Mouse (Mus musculus) hematopoietic stem cell, adult 5-6 weeks (primary cell): ENCODE measurements around the gene Uchl3. TPM values are rescaled to one million over a fixed set of nuclear protein-coding genes. Genes with fewer than 3 reads are reported as not detected.

Experiments used
- ATAC-seq, 2 experiments: fragments of 125-278 bp in 1 of 2; replicated peaks in 1 of 2; 2 replicates each; pipeline ENCODE4 v1.8.0; 2016 to 2017; ENCODE audit warnings: inconsistent platforms in 2 of 2, mild to moderate bottlenecking in 2 of 2, moderate number of reproducible peaks in 2 of 2, low read depth in 1 of 2, moderate TSS enrichment in 1 of 2; ENCODE audit not compliant: low FRiP score in 2 of 2, poor library complexity in 2 of 2, severe bottlenecking in 2 of 2, insufficient read depth in 1 of 2, low TSS enrichment in 1 of 2
- total RNA-seq: library from RNA; stranded (forward); fragments of 172-1452, 232-1000 nt; gene quantifications from 2 replicates; pipeline ENCODE4 v1.2.3, GENCODE M21; 2017

Gene Uchl3
- total RNA-seq: 57.5 and 59.2 TPM in 2 replicates

DNA sequence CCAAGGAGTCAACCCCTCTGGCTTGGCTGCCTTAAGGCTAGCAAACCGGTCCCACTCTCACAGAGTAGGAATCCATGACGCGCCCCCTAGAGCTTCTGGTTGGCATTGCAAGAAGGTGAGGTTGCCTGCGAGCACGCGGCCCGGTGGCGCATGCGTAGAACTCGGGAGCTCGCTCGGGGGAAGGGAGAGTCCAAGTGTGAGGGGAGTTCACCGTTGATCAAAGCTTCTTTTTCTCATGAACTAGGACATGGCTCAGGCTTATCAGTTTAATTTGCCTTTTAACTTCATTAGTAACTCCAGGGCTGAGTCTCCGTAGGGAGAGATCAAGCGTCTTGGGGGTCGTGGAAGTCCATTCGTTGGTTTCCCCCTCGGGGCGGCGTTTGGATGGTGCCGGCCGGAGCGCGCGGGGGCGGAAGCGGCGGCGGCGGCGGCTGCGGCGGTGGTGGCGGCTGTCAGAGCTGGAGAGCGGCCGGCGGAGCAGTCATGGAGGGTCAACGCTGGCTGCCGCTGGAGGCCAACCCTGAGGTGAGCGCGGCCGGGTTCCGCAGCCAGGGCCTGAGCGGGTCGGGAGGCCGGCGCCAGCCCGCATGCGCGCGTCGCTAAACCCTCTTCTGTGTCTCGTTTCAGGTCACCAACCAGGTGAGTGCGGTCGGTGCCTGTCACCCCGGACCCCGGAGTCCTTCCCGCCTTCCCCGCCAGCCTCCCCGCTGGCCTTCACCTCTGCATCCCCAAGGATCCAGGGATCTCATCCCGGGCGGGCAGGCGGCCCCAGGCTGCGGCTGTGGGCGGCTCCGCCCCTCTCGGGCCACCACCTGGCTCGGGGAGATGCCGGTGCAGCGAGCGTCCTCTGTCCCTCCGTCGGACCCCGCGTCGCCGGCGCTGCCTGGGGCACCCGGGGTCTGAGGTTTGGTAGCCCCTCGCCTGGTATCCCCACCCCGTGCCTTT, at the start of gene Uchl3:
Uchl3 (plus strand) TSS at position 387 of the 945 bp plus-strand sequence.
- peak; percentile 94 to 95 for ATAC-seq

DNA sequence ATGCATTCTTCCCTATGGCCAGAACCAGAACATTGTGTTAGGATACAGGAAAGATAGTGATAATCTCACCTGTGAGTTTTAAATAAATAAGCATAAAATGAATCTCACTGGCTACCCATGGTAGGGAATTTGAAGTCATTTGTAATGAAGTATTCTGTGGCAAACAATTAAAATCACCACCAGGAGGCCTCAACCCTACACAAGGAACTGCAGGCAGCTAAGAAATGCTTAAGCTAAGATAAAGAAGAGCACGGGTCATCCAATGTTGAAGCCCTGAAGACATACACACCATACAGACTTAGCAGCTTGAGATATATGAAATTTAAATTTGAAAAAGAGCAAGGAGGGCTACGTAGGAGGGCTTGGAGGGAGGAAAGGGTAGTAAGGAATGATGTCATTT, 47.9 kb upstream of the Uchl3 start:
- ATAC-seq: no peak

DNA sequence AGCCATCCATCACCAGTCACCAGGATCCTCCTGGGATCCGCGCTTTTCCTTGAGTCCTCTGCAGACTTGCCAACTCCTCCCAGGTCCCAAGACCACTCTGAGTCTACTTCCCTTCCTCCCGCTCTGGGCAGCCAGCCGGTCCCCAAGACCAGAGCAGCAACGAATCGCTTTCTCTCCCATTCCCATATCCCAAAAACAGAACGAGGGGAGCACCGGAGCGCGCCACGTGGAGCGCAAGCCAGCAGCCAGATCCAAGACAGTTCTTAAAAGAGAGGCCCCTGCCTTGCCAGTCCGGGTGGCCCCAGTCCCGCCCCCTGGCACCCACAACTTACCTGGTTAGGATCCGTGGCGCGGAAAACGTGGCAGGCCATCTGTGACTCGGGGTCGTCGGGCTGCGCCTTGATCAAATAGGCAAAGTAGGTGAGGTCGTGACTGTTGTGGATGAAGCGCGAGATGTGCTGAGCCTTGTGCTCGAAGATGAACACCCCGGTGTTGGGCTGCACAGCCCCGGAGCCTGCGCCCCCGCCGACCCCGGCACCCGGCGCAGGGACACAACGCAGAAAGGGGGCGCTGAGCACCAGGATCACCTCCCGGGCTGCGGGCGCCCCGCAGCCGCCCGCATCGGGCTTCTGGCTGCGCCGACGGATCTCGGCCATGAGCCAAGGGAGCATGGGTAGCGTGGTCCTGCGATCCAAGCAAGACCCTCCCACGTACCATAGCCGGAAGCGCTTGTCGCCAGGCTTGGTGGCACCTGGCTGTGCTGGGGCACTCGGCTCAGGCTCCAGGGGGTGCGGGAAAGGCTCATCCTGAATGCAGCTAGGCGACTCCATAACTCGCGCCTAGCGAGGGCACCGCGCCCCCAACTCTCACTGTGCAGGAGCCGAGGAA, 45.9 kb upstream of the Uchl3 start:
- peak in 1 of 2 experiments; percentile 12; a peak in 2 of 4 replicates for ATAC-seq

DNA sequence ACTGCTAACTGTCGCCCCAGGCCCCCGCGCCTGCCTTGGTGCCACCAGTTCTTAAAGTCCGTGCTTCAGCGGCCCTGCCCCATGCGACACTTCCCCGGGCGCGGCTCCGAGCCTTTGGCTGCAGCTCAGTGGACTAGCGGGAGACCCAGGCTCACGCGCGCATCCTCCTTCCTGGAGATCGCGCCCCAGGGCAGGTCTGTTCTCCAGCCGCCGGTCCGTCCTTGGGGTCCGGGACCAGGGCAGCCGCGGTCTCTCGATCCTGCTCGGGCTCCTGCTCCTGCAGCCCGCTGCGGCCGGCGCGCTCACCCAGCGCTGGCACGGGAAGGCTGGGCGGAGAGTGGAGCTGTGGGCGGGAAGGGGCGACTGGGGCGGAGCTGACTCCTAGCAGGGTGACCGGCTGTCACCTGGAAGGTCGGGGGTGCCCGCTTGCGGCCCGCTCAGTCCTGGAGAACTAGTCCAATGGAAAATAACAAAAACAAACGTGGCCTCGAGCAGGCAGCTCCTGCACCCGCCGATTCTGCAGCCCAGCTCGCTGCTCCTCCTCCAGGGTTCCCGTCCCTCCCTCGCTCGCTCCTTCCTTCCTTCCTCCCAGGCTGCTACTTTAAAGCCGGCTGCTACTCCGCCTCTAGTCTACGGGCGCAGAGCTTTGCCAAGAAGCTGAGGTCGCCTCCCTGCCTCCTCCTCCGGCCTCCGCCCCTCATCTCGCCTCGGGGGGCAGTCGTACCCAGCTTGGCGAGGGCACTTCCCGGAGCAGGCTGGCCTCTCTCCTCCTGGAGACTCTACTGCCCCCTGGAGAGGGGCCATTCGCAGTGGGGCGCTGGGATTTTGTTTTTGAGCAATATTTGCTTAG, 45.0 kb upstream of the Uchl3 start, which contains the start of gene Tbc1d4:
Tbc1d4 (minus strand) TSS at position 673 of the 850 bp plus-strand sequence.
- peak; percentile 95 to 97 for ATAC-seq

DNA sequence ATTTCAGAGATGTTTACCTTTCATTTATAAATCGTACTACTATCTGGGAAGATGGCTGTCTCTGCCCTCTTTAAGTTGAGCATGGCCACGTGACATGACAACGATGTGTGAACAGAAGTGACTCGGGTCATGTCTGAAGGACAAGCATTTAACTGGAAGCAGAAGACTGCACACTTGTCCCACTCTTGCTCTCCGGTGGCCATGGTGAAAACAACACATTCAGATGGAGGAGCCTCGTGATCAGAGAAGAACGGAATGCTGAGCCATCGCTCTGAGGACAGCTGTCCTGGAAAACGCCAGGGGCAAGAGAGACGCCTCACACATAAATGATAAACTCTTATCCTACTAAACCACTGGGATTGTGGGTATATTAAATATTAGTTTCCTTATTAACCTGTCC, 43.1 kb upstream of the Uchl3 start:
- no peak for ATAC-seq

DNA sequence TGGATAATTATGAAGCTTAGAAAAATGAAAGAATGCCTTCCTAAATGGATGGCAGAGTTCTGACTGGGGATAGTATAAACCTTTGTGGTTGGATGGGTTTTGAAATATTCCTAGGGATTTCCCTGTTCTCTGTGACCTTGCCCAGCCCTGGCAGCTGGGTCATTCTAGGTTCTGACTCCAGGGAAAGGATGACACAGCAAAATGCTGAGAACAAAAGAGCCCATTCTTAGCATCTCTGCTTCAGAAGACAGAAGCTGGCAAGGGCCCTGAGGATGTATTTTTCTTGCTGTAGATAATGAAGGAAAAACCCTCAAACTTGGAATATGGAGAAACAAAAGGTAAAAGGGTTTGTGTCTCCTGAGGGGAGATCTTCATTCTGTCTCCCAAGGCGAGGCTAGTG, 40.6 kb upstream of the Uchl3 start:
- ATAC-seq: no peak

DNA sequence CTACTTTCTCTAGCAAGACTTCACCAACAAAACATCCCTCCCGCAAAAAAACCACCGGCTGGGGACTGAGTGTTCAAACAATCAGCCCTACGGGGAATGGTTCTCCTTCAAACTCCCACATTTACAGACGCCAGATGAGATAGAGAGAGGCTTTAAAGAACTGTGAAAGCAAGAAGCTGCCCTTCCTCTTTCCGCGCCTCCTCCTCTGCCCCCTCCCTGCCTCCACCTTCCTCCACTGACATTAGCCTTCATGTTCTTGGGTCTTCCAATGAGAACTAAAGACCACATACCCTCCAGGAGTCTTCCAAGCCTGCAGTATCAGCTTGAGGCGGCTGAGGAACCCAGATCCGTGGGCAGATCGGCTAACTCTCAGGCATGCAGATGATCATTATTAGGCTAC, 37.6 kb upstream of the Uchl3 start:
- peak; percentile 62 to 72; a peak in 2 of 4 replicates for ATAC-seq

DNA sequence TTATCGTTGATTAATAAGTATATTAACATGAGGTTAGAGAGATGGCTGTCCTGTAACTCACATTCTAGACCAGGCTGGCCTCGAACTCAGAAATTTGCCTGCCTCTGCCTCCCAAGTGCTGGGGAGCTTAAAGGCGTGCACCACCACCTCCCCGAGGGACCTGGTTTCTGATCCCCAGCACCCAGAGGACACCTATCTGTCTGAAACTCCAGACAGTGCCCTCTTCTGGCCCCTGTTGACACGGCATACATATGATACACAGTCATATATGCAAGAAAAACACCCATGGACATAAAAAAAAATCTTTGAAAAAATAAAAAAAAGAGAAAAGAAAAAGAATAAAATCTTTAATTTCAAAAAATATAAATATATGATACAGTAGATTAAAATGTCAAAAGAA, 36.1 kb upstream of the Uchl3 start:
- ATAC-seq: no peak

DNA sequence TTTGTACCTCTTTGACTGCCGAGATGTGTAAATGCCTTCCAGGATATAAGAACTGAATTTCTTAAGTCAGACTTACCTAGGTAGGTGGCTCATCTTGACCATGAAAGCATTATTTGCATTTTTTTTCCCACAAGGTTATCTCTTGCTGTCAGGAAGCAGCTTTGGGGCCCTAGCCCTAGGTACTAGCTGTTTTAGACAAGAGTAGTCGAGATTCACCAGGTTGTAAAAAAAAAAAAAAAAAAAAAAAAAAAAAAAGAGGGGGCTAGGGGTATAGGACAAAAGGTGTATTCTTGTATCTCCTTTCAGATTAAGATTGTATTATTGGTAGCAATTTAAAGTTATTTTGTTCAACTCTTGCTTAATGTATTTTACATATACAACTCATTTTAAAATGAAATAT, 23.2 kb upstream of the Uchl3 start:
- no peak for ATAC-seq

DNA sequence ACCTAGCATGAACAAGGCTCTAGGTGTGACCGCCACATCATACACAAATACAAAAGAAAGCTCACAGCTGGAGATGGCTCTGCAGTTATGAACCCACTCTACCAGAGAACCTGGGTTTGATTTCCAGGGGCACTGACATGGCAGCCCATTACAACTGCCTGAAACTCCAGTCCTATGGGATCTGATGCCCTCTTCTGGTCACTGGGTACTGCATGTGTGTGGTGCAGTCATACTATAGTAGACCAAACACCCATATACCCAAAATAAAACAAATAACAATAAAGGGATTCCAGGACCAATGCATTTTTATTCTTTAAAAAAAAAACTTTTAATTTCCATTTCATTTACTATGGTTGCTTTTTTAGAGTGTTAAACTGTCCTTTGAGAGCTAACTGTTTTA, 18.0 kb upstream of the Uchl3 start:
- no peak for ATAC-seq

DNA sequence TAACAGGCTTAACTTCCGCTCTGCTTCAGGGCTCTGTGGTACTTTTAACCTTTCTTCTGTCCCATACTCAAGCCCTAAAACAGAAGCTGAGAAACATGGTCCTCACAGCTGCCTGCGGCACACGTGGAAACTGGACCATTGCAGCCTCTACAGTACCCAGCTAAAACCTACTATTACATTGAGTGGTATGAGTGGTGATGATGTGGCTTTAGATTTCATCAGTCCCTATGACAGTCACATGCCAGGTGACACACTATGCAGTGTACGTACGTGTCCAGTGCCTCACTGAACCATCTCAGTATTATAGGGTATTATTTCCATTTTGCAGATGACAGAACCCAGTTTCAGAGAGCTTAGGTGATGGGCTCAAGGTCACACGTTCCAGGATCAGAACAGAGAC, 16.4 kb upstream of the Uchl3 start:
- no peak for ATAC-seq

DNA sequence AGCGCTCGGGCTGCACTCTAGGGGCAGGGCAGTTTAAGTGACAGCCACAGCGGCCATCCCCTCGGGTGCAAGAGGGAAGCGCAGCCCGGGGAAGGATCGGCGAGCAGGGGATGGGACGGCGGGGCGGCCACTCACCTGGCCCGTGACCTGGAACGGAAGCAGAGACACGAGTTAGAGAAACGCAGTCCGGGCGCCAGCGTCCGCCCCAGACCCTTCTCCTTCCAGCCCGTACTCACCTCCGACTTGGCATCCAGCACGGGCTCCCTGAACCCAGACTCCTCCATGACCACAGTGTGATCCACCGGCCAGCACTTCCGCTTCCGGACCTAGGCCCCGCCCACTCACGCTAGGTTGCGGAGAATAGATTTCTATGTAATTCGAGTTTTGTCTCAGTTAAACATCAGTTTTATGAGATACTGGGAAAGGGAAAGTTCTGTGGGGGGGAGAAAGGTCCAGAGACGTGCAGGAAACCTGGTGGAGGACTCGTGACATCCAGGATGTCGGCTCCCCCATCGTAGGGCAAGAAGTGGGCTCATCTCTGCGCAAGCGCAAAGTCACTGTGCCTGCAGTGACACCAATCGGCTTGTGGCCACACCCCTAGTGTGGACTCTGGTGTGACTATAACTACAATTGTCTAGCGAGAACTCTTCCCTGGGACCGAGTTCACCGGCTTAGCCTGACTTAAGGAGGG, 13.5 kb upstream of the Uchl3 start, which contains the start of gene Commd6:
Commd6 (minus strand) TSS at position 534 of the 691 bp plus-strand sequence.
- peak; percentile 97 to 98 for ATAC-seq

DNA sequence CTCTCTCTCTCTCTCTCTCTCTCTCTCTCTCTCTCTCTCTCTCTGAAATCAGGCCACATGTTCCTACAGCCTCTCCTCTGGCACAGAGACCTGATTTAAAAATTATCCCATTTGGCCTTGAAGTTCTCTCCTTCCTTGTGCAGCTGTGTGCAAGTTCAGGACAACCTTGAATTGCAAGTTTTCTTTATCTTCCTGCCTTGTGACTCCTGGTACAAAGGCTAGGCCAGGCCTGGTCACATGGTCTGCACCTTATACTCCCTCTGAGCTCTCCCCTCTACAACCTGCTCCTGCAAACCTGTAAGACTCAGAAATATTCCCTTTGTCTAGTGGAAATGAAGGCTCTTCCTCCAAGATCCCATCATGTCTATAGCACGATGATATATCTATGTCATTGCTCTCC, 8.8 kb upstream of the Uchl3 start:
- ATAC-seq: no peak

DNA sequence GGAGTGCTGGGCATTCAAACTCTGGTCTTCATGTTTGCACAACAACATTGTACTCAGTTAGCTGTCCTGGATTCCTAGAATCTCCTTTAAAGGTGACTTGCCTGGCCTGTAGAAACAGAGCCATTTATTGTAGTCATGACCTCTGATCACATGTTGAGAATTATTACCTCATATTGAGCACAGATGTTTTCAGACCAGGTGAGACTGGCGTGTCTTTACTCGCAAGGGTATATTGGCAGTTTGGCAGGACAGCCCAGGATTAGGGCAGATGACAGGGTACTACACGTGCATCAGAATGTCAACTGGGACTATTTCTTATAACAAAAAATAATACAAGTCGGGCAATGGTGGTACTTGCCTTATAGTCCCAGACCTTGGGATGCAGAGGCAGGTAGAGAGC, 3.2 kb upstream of the Uchl3 start:
- no peak for ATAC-seq

DNA sequence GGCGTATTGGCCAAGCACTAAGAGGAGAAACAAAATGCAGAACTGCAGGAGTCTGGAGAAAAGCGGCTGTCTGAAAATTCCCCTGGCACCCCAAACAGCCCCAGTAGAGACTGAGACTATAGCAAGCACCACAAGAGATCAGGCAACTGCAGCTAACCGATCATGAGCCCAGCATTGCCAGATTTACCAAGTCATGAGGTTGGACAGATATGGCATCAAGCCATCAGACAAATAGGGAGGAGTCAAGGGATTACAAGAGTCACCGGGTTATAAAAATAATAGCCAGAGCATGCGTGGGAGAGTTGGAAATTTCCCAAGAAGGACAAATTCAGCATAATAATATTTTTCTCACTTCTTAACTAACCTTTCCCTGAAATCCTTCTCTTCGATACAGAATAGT, 1.2 kb upstream of the Uchl3 start:
- no peak for ATAC-seq

DNA sequence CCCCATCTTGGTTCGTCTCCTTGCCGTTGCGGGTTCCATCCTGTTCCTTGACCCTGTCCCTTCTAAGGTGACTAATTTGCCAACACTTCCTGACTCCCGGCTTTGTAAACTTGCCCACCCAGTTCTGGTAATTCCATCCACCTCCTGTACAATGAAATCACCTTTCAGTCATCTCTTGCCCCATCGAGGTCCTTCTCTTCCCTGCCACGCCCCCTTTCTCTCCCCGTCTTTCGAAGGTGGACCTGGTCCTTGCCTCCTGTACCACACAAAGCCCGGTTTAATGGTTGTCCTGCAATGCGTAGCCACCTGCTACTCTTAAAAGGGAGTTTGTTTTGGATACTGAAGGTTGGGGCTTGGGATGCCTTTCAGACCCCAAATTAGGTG, 751 bp downstream of the Uchl3 start:
- ATAC-seq: no peak

DNA sequence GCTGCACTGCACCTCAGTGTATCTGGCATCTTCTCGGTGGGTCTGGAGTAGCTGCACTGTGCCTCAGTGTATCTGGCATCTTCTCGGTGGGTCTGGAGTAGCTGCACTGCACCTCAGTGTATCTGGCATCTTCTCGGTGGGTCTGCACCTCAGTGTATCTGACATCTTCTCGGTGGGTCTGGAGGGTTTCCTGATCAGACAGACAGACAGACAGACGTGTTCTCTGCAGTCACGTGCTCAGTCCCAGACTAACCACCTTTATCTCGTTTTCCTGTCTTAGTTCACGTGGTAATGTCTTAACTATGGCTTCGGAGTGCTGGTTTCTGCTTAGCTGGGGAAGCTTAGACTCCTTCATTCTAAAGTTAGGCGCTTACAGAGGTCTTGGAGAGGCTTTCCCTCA, 2.5 kb downstream of the Uchl3 start:
- ATAC-seq: no peak
